Mouse (Mus musculus) heart, embryonic 14.5 days (tissue): ENCODE results near the gene Tbx19. TPM values are rescaled to one million over a fixed set of nuclear protein-coding genes. Genes with fewer than 3 reads are reported as not detected.

Source experiments
- ATAC-seq: fragments of 200-750 bp; cut with Nextera tagmentation; 2 replicates; pipeline ENCODE4 v1.8.0; 2017; ENCODE audit warnings: low read depth, moderate TSS enrichment; ENCODE audit not compliant: insufficient number of reproducible peaks, insufficient read depth, low FRiP score
- H3K27ac ChIP-seq, 2 experiments: fragments of 200-500 bp in 1 of 2; fragments of 300-500 bp in 1 of 2; sonication (generic) in 1 of 2; replicated peaks in 1 of 2; 2 replicates each; pipeline ENCODE4 v1.5.1; 2012 to 2014; ENCODE audit warnings: low read depth in 2 of 2, low read length in 2 of 2, control low read depth in 1 of 2, mild to moderate bottlenecking in 1 of 2, mixed read lengths in 1 of 2; ENCODE audit not compliant: control insufficient read depth in 1 of 2, insufficient read depth in 1 of 2
- H3K27me3 ChIP-seq: fragments of 300-500 bp; sonication (generic); 2 replicates; pipeline ENCODE4 v1.6.1; 2014; ENCODE audit warnings: mild to moderate bottlenecking, low read length, control low read depth; ENCODE audit not compliant: control insufficient read depth, insufficient read depth
- H3K36me3 ChIP-seq: fragments of 300-500 bp; sonication (generic); 2 replicates; pipeline ENCODE4 v1.6.1; 2014; ENCODE audit warnings: mild to moderate bottlenecking, control low read depth, low read length, mixed read lengths; ENCODE audit not compliant: control insufficient read depth, insufficient read depth
- H3K4me1 ChIP-seq, 2 experiments: fragments of 200-500 bp in 1 of 2; fragments of 300-500 bp in 1 of 2; sonication (generic) in 1 of 2; 2 replicates each; pipeline ENCODE4 v1.6.1; 2012 to 2014; ENCODE audit warnings: low read length in 2 of 2, control low read depth in 1 of 2, mixed read lengths in 1 of 2; ENCODE audit not compliant: control insufficient read depth in 2 of 2, insufficient read depth in 2 of 2
- H3K4me2 ChIP-seq: fragments of 300-500 bp; sonication (generic); 2 replicates; pipeline ENCODE4 v1.6.1; 2014; ENCODE audit warnings: mild to moderate bottlenecking, low read length
- H3K4me3 ChIP-seq, 2 experiments: fragments of 200-500 bp in 1 of 2; fragments of 300-500 bp in 1 of 2; sonication (generic) in 1 of 2; 2 replicates each; pipeline ENCODE4 v1.5.1; 2012 to 2014; ENCODE audit warnings: low read length in 2 of 2, mild to moderate bottlenecking in 2 of 2, control low read depth in 1 of 2, low read depth in 1 of 2, moderate library complexity in 1 of 2; ENCODE audit not compliant: control insufficient read depth in 1 of 2, insufficient read depth in 1 of 2
- H3K9ac ChIP-seq: fragments of 300-500 bp; sonication (generic); 2 replicates; pipeline ENCODE4 v1.6.1; 2014; ENCODE audit warnings: mild to moderate bottlenecking, low read length
- H3K9me3 ChIP-seq: fragments of 300-500 bp; sonication (generic); 2 replicates; pipeline ENCODE4 v1.6.1; 2016; ENCODE audit warnings: low read length, control low read depth; ENCODE audit not compliant: control insufficient read depth
- WGBS: fragments of 180-500 bp; shearing (Covaris S2); extraction: QIAGEN DNeasy Blood & Tissue Kit; methylation state at CpG from one replicate; pipeline ENCODE4 v1.1.7; 2014; 5-methylcytosine and 5-hydroxymethylcytosine counted together
- polyA plus RNA-seq: library from polyadenylated mRNA; unstranded; fragments of >200 nt; fragmentation: Nextera tagmentation; extraction: Ambion mirVana; gene quantifications from 2 replicates; pipeline ENCODE4 v1.2.1, GENCODE M21; 2014

Tbx19 gene
- polyA plus RNA-seq, 1 experiment from 2014 or later = not detected

DNA sequence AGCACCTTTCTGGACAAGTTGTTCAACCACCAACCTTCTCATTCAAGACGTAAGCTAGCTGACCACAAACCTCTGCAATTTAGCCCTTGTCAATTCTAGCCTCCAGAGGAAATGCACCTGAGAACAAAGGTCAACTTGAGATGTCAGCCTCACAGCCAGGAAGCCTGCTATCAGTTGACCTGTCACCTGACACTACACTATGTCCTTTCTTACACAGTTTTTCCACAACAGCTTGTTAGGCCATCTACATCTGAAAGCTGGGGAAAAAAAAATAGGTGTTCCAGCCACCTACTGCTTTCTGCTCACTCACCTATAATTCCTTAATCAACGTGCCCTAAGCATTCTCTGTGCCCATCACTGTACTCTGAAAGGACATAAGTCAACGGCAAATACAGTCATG is 23.6 kb upstream of the Tbx19 start:
- no peak overlapping the region for H3K4me3 ChIP-seq
- H3K36me3 ChIP-seq = peaks cover 63% of the 10 kb centered on the region
- H3K4me1 ChIP-seq = peaks cover 19 to 25% of the 10 kb centered on the region in 2 experiments
- H3K4me2 ChIP-seq = no peak overlapping the region
- H3K27me3 ChIP-seq = no peaks in the 10 kb centered on the region
- H3K9ac ChIP-seq = no peak overlapping the region
- H3K9me3 ChIP-seq = no peaks in the 10 kb centered on the region
- ATAC-seq = no peak
- 87% methylated on average over 3 of the region's 3 CpGs for WGBS
- H3K27ac ChIP-seq = no peak overlapping the region

DNA sequence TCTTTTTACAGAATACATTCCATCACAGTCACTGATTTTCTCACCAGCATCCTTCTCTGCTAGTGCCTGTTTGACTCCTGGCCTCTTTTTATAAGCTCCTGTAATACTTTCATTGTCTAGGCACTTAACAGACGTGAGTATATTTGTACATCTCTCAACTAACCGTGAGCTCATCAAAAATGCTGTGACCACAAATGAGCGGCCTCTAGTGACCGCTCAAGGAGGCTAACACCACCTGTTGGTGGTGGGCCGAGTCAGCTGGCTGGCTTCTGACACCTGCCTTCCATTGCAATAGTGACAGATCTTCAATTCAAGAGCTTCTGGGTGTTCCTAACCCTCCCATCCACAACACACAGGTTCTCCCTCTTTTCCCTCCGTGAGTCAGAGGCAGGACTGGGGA is 22.8 kb upstream of the Tbx19 start:
- 76% methylated on average over 6 of the region's 6 CpGs for WGBS
- H3K27me3 ChIP-seq = no peaks in the 10 kb centered on the region
- no peak overlapping the region for H3K4me3 ChIP-seq
- no peak overlapping the region for H3K4me2 ChIP-seq
- H3K9me3 ChIP-seq = no peaks in the 10 kb centered on the region
- no peak overlapping the region for H3K9ac ChIP-seq
- ATAC-seq = no peak
- no peak overlapping the region for H3K27ac ChIP-seq
- H3K4me1 ChIP-seq = peaks cover 14 to 20% of the 10 kb centered on the region in 2 experiments
- peaks cover 71% of the 10 kb centered on the region for H3K36me3 ChIP-seq

DNA sequence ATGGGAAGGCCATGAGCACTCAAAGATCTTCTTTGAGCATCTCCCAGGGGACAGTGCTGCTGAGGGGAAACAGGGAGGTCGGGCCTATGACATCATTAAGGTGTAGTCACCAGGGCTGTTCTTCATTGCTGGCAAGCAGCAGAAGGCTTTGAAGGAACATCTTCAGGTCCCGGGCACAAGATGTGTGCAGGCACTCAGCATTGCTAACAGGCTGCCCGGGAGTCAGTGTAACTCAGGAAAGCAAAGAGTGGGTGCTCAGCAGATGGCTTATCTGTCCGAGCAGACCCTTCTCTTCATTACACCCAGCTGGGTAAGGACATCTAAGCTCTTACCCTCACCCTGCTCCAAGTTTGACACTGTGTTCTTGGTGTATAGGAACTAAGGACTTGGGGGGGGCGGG is 18.7 kb upstream of the Tbx19 start:
- H3K4me3 ChIP-seq = no peak overlapping the region
- H3K9ac ChIP-seq = no peak overlapping the region
- H3K27me3 ChIP-seq = no peaks in the 10 kb centered on the region
- H3K4me1 ChIP-seq = no peaks in the 10 kb centered on the region
- no peak overlapping the region for H3K27ac ChIP-seq
- no peaks in the 10 kb centered on the region for H3K9me3 ChIP-seq
- ATAC-seq = no peak
- no peak overlapping the region for H3K4me2 ChIP-seq
- H3K36me3 ChIP-seq = peaks cover 72% of the 10 kb centered on the region
- 79% methylated on average over 5 of the region's 5 CpGs for WGBS

DNA sequence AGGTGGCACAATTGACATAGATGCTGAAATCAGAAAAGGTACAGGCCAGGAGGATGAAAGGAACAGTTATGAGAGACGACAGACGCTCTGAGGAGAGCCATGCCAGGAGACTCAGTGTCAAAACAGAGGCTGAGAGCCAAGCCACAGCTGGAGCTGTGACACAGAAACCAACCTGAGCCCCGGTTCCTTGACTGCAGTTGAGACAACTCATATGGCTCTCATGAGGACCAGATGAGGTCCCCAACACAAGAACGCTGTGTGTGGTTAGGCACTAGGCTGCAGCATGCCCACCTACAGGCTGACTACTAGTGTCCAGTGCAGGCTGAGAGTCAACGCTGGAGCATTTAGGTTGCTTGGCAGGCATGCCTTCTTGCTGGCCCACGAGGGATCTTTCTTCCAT is 17.5 kb upstream of the Tbx19 start:
- no peak overlapping the region for H3K4me3 ChIP-seq
- H3K4me2 ChIP-seq = no peak overlapping the region
- H3K9me3 ChIP-seq = no peaks in the 10 kb centered on the region
- no peak overlapping the region for H3K9ac ChIP-seq
- no peak overlapping the region for H3K27ac ChIP-seq
- 71% methylated on average over 6 of the region's 6 CpGs for WGBS
- no peak for ATAC-seq
- H3K4me1 ChIP-seq = no peaks in the 10 kb centered on the region
- peaks cover 59% of the 10 kb centered on the region for H3K36me3 ChIP-seq
- H3K27me3 ChIP-seq = no peaks in the 10 kb centered on the region

DNA sequence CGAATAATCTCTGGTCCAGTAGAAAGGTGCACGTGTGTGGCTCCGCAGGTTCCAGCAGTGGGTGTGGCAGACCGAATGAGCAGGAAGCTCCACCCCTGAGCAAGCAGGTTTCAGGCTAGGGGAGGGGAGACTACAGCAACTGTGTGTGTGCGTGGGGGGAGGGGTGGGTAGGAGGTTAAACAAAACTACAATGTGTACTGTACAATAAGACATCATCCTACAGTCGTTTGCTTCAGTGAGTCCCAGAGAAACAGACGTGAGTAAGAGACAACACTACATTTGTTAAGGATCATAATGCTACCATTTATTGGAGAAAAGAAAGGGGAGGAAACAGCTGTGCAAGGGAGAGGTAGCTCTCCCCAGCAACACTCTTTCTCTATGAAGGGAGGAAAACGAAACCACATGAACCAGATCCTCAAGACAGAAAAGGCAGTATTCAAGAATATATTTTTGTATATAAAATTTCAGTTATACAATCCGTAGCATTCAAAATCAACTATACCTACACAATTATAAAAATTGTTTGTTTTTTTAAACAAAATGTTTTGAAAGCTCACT is 13.6 kb upstream of the Tbx19 start:
- Histone ChIP-seq H3K4me1 (no peaks in the 10 kb centered on the region), H3K27me3 (no peaks in the 10 kb centered on the region), H3K4me2 (no peak overlapping the region), H3K36me3 (peaks cover 30% of the 10 kb centered on the region), H3K9me3 (no peaks in the 10 kb centered on the region), H3K4me3 (no peak overlapping the region), H3K9ac (no peak overlapping the region), H3K27ac (no peak overlapping the region)
- ATAC-seq = no peak
- WGBS = 70% methylated on average over 6 of the region's 9 CpGs

DNA sequence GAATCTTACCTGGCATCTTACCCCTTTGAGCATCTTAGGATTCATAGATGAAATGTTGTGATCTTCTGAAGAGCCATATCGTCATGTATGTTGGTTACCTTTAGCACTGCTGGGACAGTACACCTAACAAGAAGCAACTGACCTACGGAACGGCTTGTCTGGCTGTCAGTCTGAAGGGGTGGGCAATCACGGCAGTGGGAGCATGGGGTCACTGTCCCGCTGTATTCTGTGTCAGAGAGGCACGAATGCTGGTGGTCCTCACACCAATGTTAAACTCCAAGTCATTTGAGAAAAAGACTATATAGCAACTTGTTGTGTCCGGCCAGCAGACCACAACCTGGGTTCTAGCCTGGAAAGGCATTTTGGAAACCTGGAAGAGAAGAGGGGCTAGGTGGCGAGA is 10.7 kb upstream of the Tbx19 start:
- Histone ChIP-seq H3K4me1 (no peaks in the 10 kb centered on the region), H3K27me3 (no peaks in the 10 kb centered on the region), H3K9ac (no peak overlapping the region), H3K27ac (no peak overlapping the region), H3K4me3 (no peak overlapping the region), H3K36me3 (0 out of 2 replicates have a peak, but pooled peaks cover 3% of the 10 kb centered on the region), H3K4me2 (no peak overlapping the region), H3K9me3 (no peaks in the 10 kb centered on the region)
- WGBS = 77% methylated on average over 7 of the region's 8 CpGs
- ATAC-seq = no peak

DNA sequence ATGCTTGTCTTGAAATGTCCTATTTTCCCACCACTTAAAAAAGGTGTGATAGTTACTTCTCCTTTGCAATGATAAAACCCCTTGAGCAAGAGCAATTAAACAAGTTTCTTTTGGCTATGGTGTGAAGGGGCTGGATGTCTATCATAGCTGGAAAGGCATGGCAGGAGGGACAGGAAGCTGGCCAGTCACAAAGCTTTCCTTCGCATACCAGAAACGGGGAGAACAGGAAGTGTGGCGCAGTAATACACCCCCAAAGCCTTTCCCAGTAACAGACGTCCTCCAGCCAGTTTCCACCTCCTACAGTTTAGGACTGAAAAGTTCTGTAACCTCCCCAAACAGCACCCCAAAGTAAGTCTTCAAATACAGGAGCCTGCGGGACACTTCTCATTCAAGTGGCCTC is 9.6 kb upstream of the Tbx19 start:
- Histone ChIP-seq H3K27ac (no peak overlapping the region), H3K4me2 (no peak overlapping the region), H3K9me3 (0 out of 2 replicates have a peak, but pooled peaks cover 3% of the 10 kb centered on the region), H3K36me3 (no peaks in the 10 kb centered on the region), H3K4me3 (no peak overlapping the region), H3K9ac (no peak overlapping the region), H3K27me3 (no peaks in the 10 kb centered on the region), H3K4me1 (no peaks in the 10 kb centered on the region)
- ATAC-seq = no peak
- 65% methylated on average over 5 of the region's 5 CpGs for WGBS

DNA sequence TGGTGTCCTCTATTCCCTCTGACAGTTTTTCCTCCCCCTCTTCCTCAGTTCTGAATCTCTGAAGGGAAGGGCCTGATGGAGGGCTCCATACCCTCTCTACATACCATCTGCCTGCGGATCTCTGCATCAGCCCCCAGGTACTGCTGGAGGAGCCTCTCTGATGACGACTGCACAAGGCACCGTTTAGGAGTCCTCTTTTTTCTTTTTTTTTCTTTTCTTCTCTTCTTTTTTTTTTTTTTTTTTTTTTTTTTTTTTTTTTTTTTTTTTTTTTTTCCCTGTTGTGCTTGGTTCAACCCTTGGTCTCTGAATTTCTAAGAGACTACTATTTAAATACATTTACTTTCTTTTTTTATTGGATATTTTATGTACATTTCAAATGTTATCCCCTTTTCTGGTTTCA is 8.9 kb upstream of the Tbx19 start:
- no peaks in the 10 kb centered on the region for H3K36me3 ChIP-seq
- H3K4me2 ChIP-seq = no peak overlapping the region
- WGBS = 73% methylated on average over 3 of the region's 3 CpGs
- H3K9me3 ChIP-seq = 0 out of 2 replicates have a peak, but pooled peaks cover 3% of the 10 kb centered on the region
- H3K9ac ChIP-seq = no peak overlapping the region
- H3K4me3 ChIP-seq = no peak overlapping the region
- H3K27ac ChIP-seq = no peak overlapping the region
- H3K27me3 ChIP-seq = no peaks in the 10 kb centered on the region
- ATAC-seq = no peak
- no peaks in the 10 kb centered on the region for H3K4me1 ChIP-seq
